Mouse (Mus musculus) adrenal gland, adult 18-20 months (tissue): Measurements from ENCODE around the gene Inafm1. TPM values are rescaled to one million over a fixed set of nuclear protein-coding genes. Genes with fewer than 3 reads are reported as not detected.

Experiments
- total RNA-seq, 2 experiments: library from RNA; stranded (reverse); gene quantifications; 1 replicate in 1 of 2; 2 replicates in 1 of 2; pipeline ENCODE4 v1.2.3; 2021

The Inafm1 gene
- total RNA-seq, 2 experiments from 2014 or later, result 21.1 to 21.8 TPM

Other genes with a start within 250 kb of the Inafm1 start
- 1 to 10 TPM; 8.4 to 8.6 TPM for gene Bicra, start 225.7 kb downstream of the Inafm1 start, total RNA-seq
- not detected for gene Zfp541, start 211.8 kb downstream of the Inafm1 start, total RNA-seq
- 100 to 1,000 TPM; 160 to 178 TPM for gene Napa, start 175.2 kb downstream of the Inafm1 start, total RNA-seq
- 10 to 100 TPM; 19.6 to 20.7 TPM for gene Kptn, start 153.7 kb downstream of the Inafm1 start, total RNA-seq
- gene Slc8a2, start 143.8 kb downstream of the Inafm1 start, total RNA-seq, result 1 to 10 TPM; 2.0 to 2.5 TPM
- gene Meis3, start 98.5 kb downstream of the Inafm1 start, total RNA-seq, result 10 to 100 TPM; 12.1 to 14.3 TPM
- gene Dhx34, start 51.6 kb downstream of the Inafm1 start, total RNA-seq, result 10 to 100 TPM; 10.8 to 11.4 TPM
- under 1 TPM; 0.46 to 0.83 TPM for gene C5ar2, start 29.5 kb downstream of the Inafm1 start, total RNA-seq
- gene C5ar1, start 14.1 kb downstream of the Inafm1 start, total RNA-seq, result 10 to 100 TPM in 1 of 2 experiments, 1 to 10 TPM in 1; 7.0 to 13.1 TPM
- gene Ccdc9, start 13.2 kb upstream of the Inafm1 start, total RNA-seq, result 10 to 100 TPM; 52.2 to 59.2 TPM
- 1 to 10 TPM; 5.2 to 6.0 TPM for gene Bbc3, start 34.8 kb upstream of the Inafm1 start, total RNA-seq
- gene Sae1, start 114.2 kb upstream of the Inafm1 start, total RNA-seq, result 10 to 100 TPM; 57.0 to 61.8 TPM
- gene Zc3h4, start 127.3 kb upstream of the Inafm1 start, total RNA-seq, result 10 to 100 TPM; 32.8 to 39.4 TPM
- 10 to 100 TPM; 60.1 to 61.7 TPM for gene Tmem160, start 179.2 kb upstream of the Inafm1 start, total RNA-seq
- not detected for gene Npas1, start 204.1 kb upstream of the Inafm1 start, total RNA-seq